Mouse (Mus musculus) MN1 (cell line): Measurements from ENCODE around the gene Ccdc85c.

Experiments
- DNase-seq: peaks from one replicate; pipeline ENCODE4 v3.0.0-alpha.2; 2016; ENCODE audit warnings: low spot score

Gene Ccdc85c

GRCm38 (mm10) chr12:108174606-108175505 lies 100.4 kb downstream of the Ccdc85c start:
- no peak for DNase-seq

- DNase-seq: no peak
Observed at GRCm38 (mm10) chr12:108172639-108173038, 102.6 kb downstream of the Ccdc85c start.

GRCm38 (mm10) chr12:108171336-108171735 lies 103.9 kb downstream of the Ccdc85c start:
- no peak for DNase-seq

GRCm38 (mm10) chr12:108170467-108170866 lies 104.8 kb downstream of the Ccdc85c start:
- no peak for DNase-seq

- no peak for DNase-seq
Observed at GRCm38 (mm10) chr12:108168909-108169308, 106.3 kb downstream of the Ccdc85c start.

- DNase-seq: no peak
Observed at GRCm38 (mm10) chr12:108163706-108164105, 111.5 kb downstream of the Ccdc85c start.

GRCm38 (mm10) chr12:108162036-108162435 lies 113.2 kb downstream of the Ccdc85c start:
- no peak for DNase-seq

- DNase-seq: no peak
Observed at GRCm38 (mm10) chr12:108159863-108160262, 115.4 kb downstream of the Ccdc85c start.
